Mouse (Mus musculus) kidney, adult 9 months (tissue): ENCODE measurements at regions not wholly inside any gene's neighbourhood (a gene's known extent, or its start where the extent isn't known, plus 50 kb on each side); places are given as distances from the start of the nearest gene placed in this dataset.
A peak's percentile ranks its signal among the peaks of the same experiment; 100 is the strongest.

Experiments used
- DNase-seq: peaks from one replicate; pipeline ENCODE4 v3.0.0; 2022

- no peak for DNase-seq
Observed at GRCm38 (mm10) chr3:78901016-78901837, 385.1 kb downstream of the Rapgef2 start.

GRCm38 (mm10) chr3:78899446-78900230 lies 386.7 kb downstream of the Rapgef2 start:
- DNase-seq = no peak

- no peak for DNase-seq
Observed at GRCm38 (mm10) chr3:78889326-78889725, 397.0 kb downstream of the Rapgef2 start.

GRCm38 (mm10) chr3:78884715-78885114 lies 401.6 kb downstream of the Rapgef2 start:
- DNase-seq = peak; percentile 68

- DNase-seq = no peak
Observed at GRCm38 (mm10) chr3:78884029-78884428, 402.3 kb downstream of the Rapgef2 start.

GRCm38 (mm10) chr3:78880072-78880471 lies 406.2 kb downstream of the Rapgef2 start:
- no peak for DNase-seq

- no peak for DNase-seq
Observed at GRCm38 (mm10) chr3:78877323-78877722, 409.0 kb downstream of the Rapgef2 start.

GRCm38 (mm10) chr3:78866896-78867295 lies 419.4 kb downstream of the Rapgef2 start:
- DNase-seq = no peak

GRCm38 (mm10) chr3:78866083-78866726 lies 420.1 kb downstream of the Rapgef2 start:
- peak; percentile 11 for DNase-seq

GRCm38 (mm10) chr3:78863005-78863404 lies 423.3 kb downstream of the Rapgef2 start:
- DNase-seq = no peak

- DNase-seq = no peak
Observed at GRCm38 (mm10) chr3:78846617-78847318, 439.5 kb downstream of the Rapgef2 start.

GRCm38 (mm10) chr3:78841173-78841572 lies 445.1 kb downstream of the Rapgef2 start:
- no peak for DNase-seq

GRCm38 (mm10) chr3:78836824-78837223 lies 449.5 kb downstream of the Rapgef2 start:
- DNase-seq = no peak

- peak; percentile 10 for DNase-seq
Observed at GRCm38 (mm10) chr3:78825505-78825904, 460.8 kb downstream of the Rapgef2 start.

GRCm38 (mm10) chr3:78812425-78812824 lies 473.9 kb downstream of the Rapgef2 start:
- no peak for DNase-seq

- no peak for DNase-seq
Observed at GRCm38 (mm10) chr3:78810431-78811152, 475.7 kb downstream of the Rapgef2 start.

GRCm38 (mm10) chr3:78803176-78803575 lies 483.1 kb downstream of the Rapgef2 start:
- DNase-seq = peak; percentile 91

- DNase-seq = no peak
Observed at GRCm38 (mm10) chr3:78795951-78796455, 490.3 kb downstream of the Rapgef2 start.

- DNase-seq = no peak
Observed at GRCm38 (mm10) chr3:78792440-78793057, 493.8 kb downstream of the Rapgef2 start.

- DNase-seq = no peak
Observed at GRCm38 (mm10) chr3:78782766-78783165, 503.6 kb downstream of the Rapgef2 start.
